Mouse (Mus musculus) hindbrain, postnatal 0 days (tissue): Measurements from ENCODE around the gene Rcan2. TPM values are rescaled to one million over a fixed set of nuclear protein-coding genes. Genes with fewer than 3 reads are reported as not detected.

ENCODE experiments used
- ATAC-seq: fragments of 200-750 bp; cut with Nextera tagmentation; 2 replicates; pipeline ENCODE4 v1.8.0; 2017; ENCODE audit warnings: mild to moderate bottlenecking, moderate TSS enrichment, moderate library complexity
- DNase-seq: peaks from one replicate; pipeline ENCODE4 v3.0.0-alpha.2; 2015; ENCODE audit warnings: low spot score
- H3K27ac ChIP-seq: fragments of 300-500 bp; sonication (generic); 2 replicates; pipeline ENCODE4 v1.5.1; 2014; ENCODE audit warnings: mild to moderate bottlenecking
- H3K27me3 ChIP-seq: fragments of 300-500 bp; sonication (generic); 2 replicates; pipeline ENCODE4 v1.6.1; 2014; ENCODE audit warnings: low read length, mixed read lengths; ENCODE audit not compliant: insufficient read depth
- H3K36me3 ChIP-seq: fragments of 300-500 bp; sonication (generic); 2 replicates; pipeline ENCODE4 v1.6.1; 2014; ENCODE audit warnings: low read length, mixed read lengths; ENCODE audit not compliant: insufficient read depth
- H3K4me1 ChIP-seq: fragments of 300-500 bp; sonication (generic); 2 replicates; pipeline ENCODE4 v1.6.1; 2014; ENCODE audit warnings: antibody characterized with exemption, low read length, mixed read lengths; ENCODE audit not compliant: insufficient read depth
- H3K4me2 ChIP-seq: fragments of 300-500 bp; sonication (generic); 2 replicates; pipeline ENCODE4 v1.6.1; 2014; ENCODE audit warnings: low read depth, mild to moderate bottlenecking, low read length, moderate library complexity, mixed read lengths
- H3K4me3 ChIP-seq: fragments of 300-500 bp; sonication (generic); 2 replicates; pipeline ENCODE4 v1.5.1; 2014; ENCODE audit warnings: low read length
- H3K9ac ChIP-seq: fragments of 300-500 bp; sonication (generic); replicated peaks from 2 replicates; pipeline ENCODE4 v1.6.1; 2014; ENCODE audit warnings: mild to moderate bottlenecking, low read length, moderate library complexity, mixed read lengths
- H3K9me3 ChIP-seq: fragments of 300-500 bp; sonication (generic); 2 replicates; pipeline ENCODE4 v1.6.1; 2016; ENCODE audit warnings: low read length, mixed read lengths
- CTCF ChIP-seq: IDR thresholded peaks from 2 replicates; pipeline ENCODE4 v1.5.1; 2016; ENCODE audit warnings: antibody characterized with exemption, control low read depth, low read depth
- WGBS: fragments of 180-500 bp; shearing (Covaris S2); extraction: QIAGEN DNeasy Blood & Tissue Kit; methylation state at CpG from one replicate; pipeline ENCODE4 v1.1.7; 2014; 5-methylcytosine and 5-hydroxymethylcytosine counted together
- polyA plus RNA-seq: library from polyadenylated mRNA; unstranded; fragments of >200 nt; fragmentation: Nextera tagmentation; extraction: Ambion mirVana; gene quantifications from 2 replicates; pipeline ENCODE4 v1.2.1, GENCODE M21; 2015
- total RNA-seq: library from RNA; depleted of rRNA; stranded (reverse); fragments of >200 nt; gene quantifications from 2 replicates; pipeline ENCODE4 v1.2.3, GENCODE M21; 2014

The Rcan2 gene
- total and polyA plus RNA-seq, 2 experiments from 2014 or later, result 102 to 124 TPM

- Histone ChIP-seq H3K4me2 (no peak overlapping the region), H3K27me3 (no peaks in the 10 kb centered on the region), H3K9ac (no peak overlapping the region), H3K27ac (no peak overlapping the region), H3K4me1 (no peaks in the 10 kb centered on the region), H3K4me3 (no peak overlapping the region), H3K9me3 (no peaks in the 10 kb centered on the region), H3K36me3 (no peaks in the 10 kb centered on the region)
- TF ChIP-seq CTCF, result no peak
- WGBS, result 75% methylated on average over 4 of the region's 4 CpGs
- DNase-seq (no peak), ATAC-seq (no peak)
Measured at GRCm38 (mm10) chr17:43811453-43811852, 10.3 kb downstream of the Rcan2 start.

- no peaks in the 10 kb centered on the region for H3K36me3 ChIP-seq
- H3K4me2 ChIP-seq, result no peak overlapping the region
- WGBS, result 89% methylated on average over 4 of the region's 4 CpGs
Measured at GRCm38 (mm10) chr17:43815376-43815775, 14.2 kb downstream of the Rcan2 start.

GRCm38 (mm10) chr17:43816480-43816879 is 15.3 kb downstream of the Rcan2 start:
- no peak overlapping the region for H3K4me2 ChIP-seq
- TF ChIP-seq CTCF, result no peak
- WGBS, result 90% methylated on average over 1 of the region's 1 CpGs
- H3K9me3 ChIP-seq, result no peaks in the 10 kb centered on the region
- no peak overlapping the region for H3K27ac ChIP-seq
- H3K4me3 ChIP-seq, result no peak overlapping the region
- H3K4me1 ChIP-seq, result no peaks in the 10 kb centered on the region
- H3K9ac ChIP-seq, result no peak overlapping the region
- DNase-seq (no peak), ATAC-seq (no peak)
- H3K27me3 ChIP-seq, result no peaks in the 10 kb centered on the region
- no peaks in the 10 kb centered on the region for H3K36me3 ChIP-seq

More at GRCm38 (mm10) chr17:43815376-43815775, 14.2 kb downstream of the Rcan2 start:
- no peak for TF ChIP-seq CTCF
- Histone ChIP-seq H3K4me1 (no peaks in the 10 kb centered on the region), H3K4me3 (no peak overlapping the region), H3K27ac (no peak overlapping the region), H3K9ac (no peak overlapping the region), H3K9me3 (no peaks in the 10 kb centered on the region), H3K27me3 (no peaks in the 10 kb centered on the region)
- DNase-seq, result no peak
- ATAC-seq, result no peak

- no peak overlapping the region for H3K4me2 ChIP-seq
- DNase-seq (no peak), ATAC-seq (no peak)
- H3K36me3 ChIP-seq, result no peaks in the 10 kb centered on the region
- 86% methylated on average over 10 of the region's 10 CpGs for WGBS
- TF ChIP-seq CTCF, result no peak
- H3K27ac ChIP-seq, result no peak overlapping the region
- H3K4me3 ChIP-seq, result no peak overlapping the region
- H3K4me1 ChIP-seq, result no peaks in the 10 kb centered on the region
- H3K27me3 ChIP-seq, result no peaks in the 10 kb centered on the region
- H3K9me3 ChIP-seq, result no peaks in the 10 kb centered on the region
- no peak overlapping the region for H3K9ac ChIP-seq
Measured at GRCm38 (mm10) chr17:43817171-43817570, 16.0 kb downstream of the Rcan2 start.

GRCm38 (mm10) chr17:43818390-43818789 is 17.2 kb downstream of the Rcan2 start:
- DNase-seq (no peak), ATAC-seq (no peak)
- Histone ChIP-seq H3K9me3 (no peaks in the 10 kb centered on the region), H3K4me1 (no peaks in the 10 kb centered on the region), H3K4me3 (no peak overlapping the region), H3K27ac (no peak overlapping the region), H3K27me3 (no peaks in the 10 kb centered on the region), H3K4me2 (no peak overlapping the region), H3K36me3 (no peaks in the 10 kb centered on the region), H3K9ac (no peak overlapping the region)
- peak; percentile 22; the same call in 1 of the 2 replicates for TF ChIP-seq CTCF
- WGBS, result 80% methylated on average over 6 of the region's 6 CpGs

GRCm38 (mm10) chr17:43820904-43821303 is 19.8 kb downstream of the Rcan2 start:
- ATAC-seq, result no peak
- no peaks in the 10 kb centered on the region for H3K36me3 ChIP-seq
- no peaks in the 10 kb centered on the region for H3K27me3 ChIP-seq
- H3K9me3 ChIP-seq, result no peaks in the 10 kb centered on the region
- no peak overlapping the region for H3K9ac ChIP-seq
- peak; percentile 12 for DNase-seq
- 85% methylated on average over 2 of the region's 2 CpGs for WGBS
- TF ChIP-seq CTCF, result no peak
- H3K4me2 ChIP-seq, result no peak overlapping the region
- no peak overlapping the region for H3K4me3 ChIP-seq
- H3K27ac ChIP-seq, result no peak overlapping the region
- no peaks in the 10 kb centered on the region for H3K4me1 ChIP-seq

- Histone ChIP-seq H3K4me2 (no peak overlapping the region; the same call in 1 of the 2 replicates), H3K27ac (no peak overlapping the region; the same call in 1 of the 2 replicates), H3K27me3 (no peaks in the 10 kb centered on the region), H3K9me3 (no peaks in the 10 kb centered on the region), H3K4me3 (no peak overlapping the region), H3K9ac (no peak overlapping the region), H3K36me3 (no peaks in the 10 kb centered on the region), H3K4me1 (no peaks in the 10 kb centered on the region)
- no peak for TF ChIP-seq CTCF
- 51% methylated on average over 6 of the region's 6 CpGs for WGBS
- peak; percentile 68; the same call in 1 of the 2 replicates for ATAC-seq
- peak; percentile 64 for DNase-seq
Measured at GRCm38 (mm10) chr17:43822207-43822606, 21.1 kb downstream of the Rcan2 start.
